Mouse (Mus musculus) thymus, adult 2 months (tissue): ENCODE measurements around the gene Naa38. TPM values are rescaled to one million over a fixed set of nuclear protein-coding genes. Genes with fewer than 3 reads are reported as not detected.

Experiments used
- DNase-seq: peaks from one replicate; pipeline ENCODE4 v3.0.0; 2021
- H3K27ac ChIP-seq: fragments of 200-500 bp; 2 replicates; pipeline ENCODE4 v1.5.1; 2012; ENCODE audit warnings: low read length, control low read depth; ENCODE audit not compliant: control insufficient read depth, insufficient read depth
- H3K27me3 ChIP-seq: fragments of 200-500 bp; 2 replicates; pipeline ENCODE4 v1.6.1; 2012; ENCODE audit warnings: mild to moderate bottlenecking, low read length, moderate library complexity, mixed read lengths; ENCODE audit not compliant: control insufficient read depth, insufficient read depth
- H3K36me3 ChIP-seq: fragments of 200-500 bp; 2 replicates; pipeline ENCODE4 v1.6.1; 2012; ENCODE audit warnings: mild to moderate bottlenecking, low read length, moderate library complexity; ENCODE audit not compliant: control insufficient read depth, insufficient read depth
- H3K4me1 ChIP-seq: fragments of 200-500 bp; replicated peaks from 2 replicates; pipeline ENCODE4 v1.6.1; 2012; ENCODE audit warnings: low read length; ENCODE audit not compliant: control insufficient read depth, insufficient read depth
- H3K4me3 ChIP-seq: fragments of 200-500 bp; 2 replicates; pipeline ENCODE4 v1.5.1; 2012; ENCODE audit warnings: mild to moderate bottlenecking, low read length, control low read depth, moderate library complexity; ENCODE audit not compliant: control insufficient read depth, insufficient read depth
- CTCF ChIP-seq: fragments of 200-500 bp; IDR thresholded peaks from 2 replicates; pipeline ENCODE4 v1.5.1; 2012; ENCODE audit warnings: mild to moderate bottlenecking, control low read depth, low read length, moderate library complexity, borderline replicate concordance; ENCODE audit not compliant: control insufficient read depth, poor library complexity, insufficient read depth; ENCODE audit errors: extremely low read depth
- POLR2A ChIP-seq: fragments of 200-500 bp; IDR thresholded peaks from 2 replicates; pipeline ENCODE4 v1.6.1; 2012; ENCODE audit warnings: mild to moderate bottlenecking, low read length, control low read depth, moderate library complexity; ENCODE audit not compliant: control insufficient read depth, poor library complexity, insufficient read depth; ENCODE audit errors: extremely low read depth
- WGBS: fragments of 180-500 bp; shearing (Covaris S2); methylation state at CpG from one replicate; pipeline ENCODE4 v1.1.7; 2018; 5-methylcytosine and 5-hydroxymethylcytosine counted together
- polyA plus RNA-seq: library from polyadenylated mRNA; depleted of rRNA; stranded (reverse); fragments of >200 nt; gene quantifications from 2 replicates; pipeline ENCODE4 v1.2.3, GENCODE M21; 2012

Gene Naa38
- polyA plus RNA-seq, 1 experiment: 170 TPM

DNA sequence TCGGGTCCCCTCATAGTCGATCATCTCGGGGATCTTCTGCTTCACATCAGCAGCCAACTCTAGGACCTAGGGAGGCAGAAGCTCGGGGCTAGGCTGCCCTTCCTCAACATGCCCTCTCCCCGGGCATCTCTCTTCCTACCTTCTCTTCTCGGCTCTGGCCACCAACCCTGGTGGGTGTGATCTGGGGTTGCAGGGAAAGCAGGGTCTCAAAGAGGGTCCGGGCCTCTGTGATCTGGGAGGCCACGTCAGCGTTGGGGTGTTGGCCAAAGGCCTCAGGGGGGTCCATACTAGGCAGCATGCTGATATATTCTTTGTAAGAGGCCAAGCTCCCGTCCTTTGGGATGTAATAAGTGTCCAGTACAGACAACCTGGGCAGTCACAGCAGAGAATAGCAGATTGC is 27.6 kb downstream of the Naa38 start:
- H3K4me1 ChIP-seq: peaks cover 23% of the 10 kb centered on the region

DNA sequence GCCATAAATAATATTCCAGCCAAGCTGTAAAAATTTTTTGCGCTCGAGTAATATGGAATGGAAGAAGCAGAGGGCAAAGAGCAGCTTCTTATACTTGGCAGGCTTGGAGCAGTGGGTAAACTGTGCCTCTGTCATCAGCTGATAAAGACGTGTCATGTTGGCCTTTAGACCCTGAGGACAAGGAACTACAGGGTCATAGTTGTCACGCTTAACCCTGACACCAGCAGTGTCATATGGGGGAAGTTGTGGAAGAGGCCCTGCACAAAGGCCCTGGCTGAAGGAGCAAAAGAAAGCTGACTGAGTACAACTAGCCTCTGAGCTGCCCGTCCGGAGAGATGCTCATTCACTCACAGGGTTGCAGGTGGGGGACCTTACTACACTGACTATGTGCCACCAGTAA is 28.6 kb downstream of the Naa38 start:
- DNase-seq: no peak
- WGBS: 73% methylated on average over 6 of the region's 6 CpGs
- no peaks in the 10 kb centered on the region for H3K36me3 ChIP-seq
- no peak overlapping the region for H3K27ac ChIP-seq
- TF ChIP-seq CTCF (no peak), POLR2A (no peak)
- H3K27me3 ChIP-seq: no peaks in the 10 kb centered on the region
- H3K4me1 ChIP-seq: peaks cover 18% of the 10 kb centered on the region
- no peak overlapping the region for H3K4me3 ChIP-seq

More for the DNA sequence above, 27.6 kb downstream of the Naa38 start:
- Histone ChIP-seq H3K27me3 (no peaks in the 10 kb centered on the region), H3K36me3 (no peaks in the 10 kb centered on the region), H3K4me3 (no peak overlapping the region), H3K27ac (no peak overlapping the region)
- TF ChIP-seq CTCF (no peak), POLR2A (no peak)
- WGBS: 96% methylated on average over 10 of the region's 10 CpGs
- no peak for DNase-seq

DNA sequence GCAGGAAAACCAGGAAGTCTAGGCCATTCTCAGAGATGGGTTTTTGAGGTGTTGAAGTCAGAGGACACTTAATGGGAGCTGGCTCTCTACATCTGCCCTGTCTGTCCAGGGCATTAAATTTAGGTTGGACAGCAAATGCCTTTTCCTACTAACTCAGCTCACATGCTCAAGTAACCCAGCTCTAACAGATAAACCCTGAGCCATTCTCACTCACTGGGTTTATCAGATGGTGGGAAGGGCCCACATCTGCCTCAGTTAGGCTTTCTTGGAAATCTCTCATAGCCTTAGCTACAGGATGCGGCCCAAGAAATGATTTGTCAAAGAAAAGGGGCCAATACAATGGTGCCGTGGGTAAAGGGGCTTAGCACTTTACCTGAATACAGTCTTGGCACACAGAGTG is 31.0 kb downstream of the Naa38 start:
- no peak for TF ChIP-seq CTCF
- no peak for TF ChIP-seq POLR2A
- Histone ChIP-seq H3K4me1 (no peaks in the 10 kb centered on the region), H3K27ac (no peak overlapping the region), H3K27me3 (no peaks in the 10 kb centered on the region), H3K36me3 (no peaks in the 10 kb centered on the region), H3K4me3 (no peak overlapping the region)
- WGBS: 86% methylated on average over 2 of the region's 2 CpGs
- DNase-seq: no peak

DNA sequence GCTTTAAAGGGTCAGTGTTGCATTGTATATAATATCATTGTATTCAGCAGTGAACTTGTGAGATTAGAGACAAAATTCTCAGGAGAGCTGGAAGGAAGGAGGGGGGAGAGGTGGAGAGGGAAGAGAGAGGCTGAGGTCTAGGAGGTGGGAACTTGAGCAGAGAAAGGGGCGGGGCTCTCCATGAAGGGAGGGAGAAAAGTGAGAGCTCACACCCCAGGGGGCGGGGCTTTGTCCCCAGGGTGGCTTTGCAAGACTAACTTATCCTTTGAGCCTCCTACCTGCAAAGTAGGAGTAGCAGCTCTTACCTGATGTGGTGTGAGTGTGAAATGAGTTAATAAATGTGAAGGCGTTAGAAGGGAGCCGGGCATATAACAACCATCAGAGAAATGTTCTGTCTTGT is 33.5 kb downstream of the Naa38 start:
- H3K4me3 ChIP-seq: no peak overlapping the region
- H3K27me3 ChIP-seq: no peaks in the 10 kb centered on the region
- no peak for TF ChIP-seq CTCF
- no peak for TF ChIP-seq POLR2A
- 55% methylated on average over 4 of the region's 4 CpGs for WGBS
- 0 out of 2 replicates have a peak, but pooled peaks cover 2% of the 10 kb centered on the region for H3K4me1 ChIP-seq
- no peaks in the 10 kb centered on the region for H3K36me3 ChIP-seq
- no peak for DNase-seq
- no peak overlapping the region for H3K27ac ChIP-seq

DNA sequence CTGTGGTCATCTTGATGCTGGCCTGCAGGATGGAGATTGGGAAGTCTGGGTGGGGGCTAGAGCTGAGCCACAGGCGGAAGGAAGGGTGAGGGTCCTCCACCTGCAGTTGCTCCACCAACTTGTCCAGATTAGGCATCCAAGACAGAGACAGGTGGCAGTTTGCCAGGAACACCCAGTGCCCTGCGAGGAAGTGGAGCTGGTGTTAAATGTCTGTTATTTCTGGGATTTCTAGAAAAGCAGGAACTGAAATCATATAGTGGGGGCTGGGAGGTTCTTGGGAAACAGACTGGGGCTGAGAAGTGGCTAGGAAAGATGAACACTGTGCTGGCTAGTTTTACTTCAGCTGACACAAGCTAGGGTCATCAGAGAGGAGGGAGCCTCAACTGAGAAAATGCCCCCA is 34.0 kb downstream of the Naa38 start:
- H3K27ac ChIP-seq: no peak overlapping the region
- DNase-seq: no peak
- H3K4me3 ChIP-seq: no peak overlapping the region
- WGBS: 65% methylated on average over 2 of the region's 2 CpGs
- TF ChIP-seq POLR2A (no peak), CTCF (no peak)
- no peaks in the 10 kb centered on the region for H3K27me3 ChIP-seq
- no peaks in the 10 kb centered on the region for H3K36me3 ChIP-seq
- H3K4me1 ChIP-seq: 0 out of 2 replicates have a peak, but pooled peaks cover 2% of the 10 kb centered on the region

DNA sequence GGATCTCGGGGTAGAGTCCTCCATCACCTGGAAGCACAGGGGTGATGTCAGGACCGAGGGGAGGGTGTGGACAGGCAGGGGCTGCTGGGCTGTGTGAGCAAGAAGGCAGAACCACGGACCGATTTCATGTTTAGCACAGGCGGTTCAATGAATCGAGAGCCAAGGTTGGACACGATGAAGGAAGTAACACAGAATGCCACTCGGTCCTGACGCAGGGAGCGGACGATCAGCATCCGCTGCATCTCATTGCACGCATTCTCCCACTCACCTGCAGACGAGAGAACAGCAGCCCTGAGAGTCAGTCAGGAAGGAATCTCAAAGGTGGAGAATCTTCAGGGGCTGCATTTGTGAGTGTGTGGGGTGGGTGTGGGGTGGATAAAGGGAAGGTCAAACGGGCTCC is 35.3 kb downstream of the Naa38 start:
- no peak for DNase-seq
- Histone ChIP-seq H3K4me1 (0 out of 2 replicates have a peak, but pooled peaks cover 2% of the 10 kb centered on the region), H3K36me3 (no peaks in the 10 kb centered on the region), H3K4me3 (no peak overlapping the region), H3K27ac (no peak overlapping the region), H3K27me3 (no peaks in the 10 kb centered on the region)
- no peak for TF ChIP-seq POLR2A
- no peak for TF ChIP-seq CTCF
- 97% methylated on average over 15 of the region's 15 CpGs for WGBS
